Mouse (Mus musculus) cortical plate, adult 2 months (tissue): ENCODE measurements at regions not wholly inside any gene's neighbourhood (a gene's known extent, or its start where the extent isn't known, plus 50 kb on each side); places are given as distances from the start of the nearest gene placed in this dataset.

Source experiments
- CTCF ChIP-seq: fragments of 200-500 bp; IDR thresholded peaks from 2 replicates; pipeline ENCODE4 v1.5.1; 2011; ENCODE audit warnings: mild to moderate bottlenecking, control low read depth, low read length; ENCODE audit not compliant: insufficient read depth; ENCODE audit errors: extremely low read depth
- POLR2A ChIP-seq: fragments of 200-500 bp; IDR thresholded peaks from 2 replicates; pipeline ENCODE4 v1.6.1; 2011; ENCODE audit warnings: mild to moderate bottlenecking, low read length, control low read depth; ENCODE audit not compliant: insufficient read depth; ENCODE audit errors: extremely low read depth

- TF ChIP-seq CTCF = no peak
- TF ChIP-seq POLR2A = no peak
Measured at GRCm38 (mm10) chr12:118701838-118702237, 144.3 kb upstream of the Sp8 start.
